Mouse (Mus musculus) E14TG2a.4 (cell line): ENCODE measurements around the gene Gm28308.

Experiments
- CTCF ChIP-seq: conservative IDR thresholded peaks from 2 replicates; pipeline ENCODE4 v1.5.1; 2014; ENCODE audit warnings: low read length
- NANOG ChIP-seq: IDR thresholded peaks from 2 replicates; pipeline ENCODE4 v1.6.1; 2014; ENCODE audit warnings: borderline replicate concordance, low read length, mixed read lengths

- TF ChIP-seq CTCF (no peak), NANOG (no peak)
Measured at GRCm38 (mm10) chr6:52171938-52172337, 41.2 kb downstream of the Gm28308 start.
